Mouse (Mus musculus): ENCODE measurements around the gene Gphn.

- no peak for TF ChIP-seq POLR2A (IDR thresholded peaks at IDR 0.05; ENCODE audit: insufficient read length, low read depth)
- TF ChIP-seq USF1 (IDR thresholded peaks at IDR 0.05; ENCODE audit: low read depth), result no peak
- TF ChIP-seq SRF (IDR thresholded peaks at IDR 0.05; ENCODE audit: control insufficient read depth, insufficient read length, low read depth), result no peak
- no peak for TF ChIP-seq CEBPB (IDR thresholded peaks at IDR 0.05; ENCODE audit: insufficient read depth, poor library complexity, severe bottlenecking)
- TF ChIP-seq POLR2AphosphoS2 (IDR thresholded peaks at IDR 0.05; ENCODE audit: insufficient read length, low read depth), result no peak
- TF ChIP-seq MYOG (IDR thresholded peaks at IDR 0.05; ENCODE audit: control insufficient read depth in 1 of 3, insufficient read depth in 1 of 3, insufficient read length in 2 of 3, low read depth in 2 of 3), result no peak
- TF ChIP-seq TCF12 (IDR thresholded peaks at IDR 0.05; ENCODE audit: insufficient read depth, poor library complexity, severe bottlenecking), result no peak
- no peak for TF ChIP-seq MAX (IDR thresholded peaks at IDR 0.05; ENCODE audit: low read depth)
- no peak for TF ChIP-seq E2F4 (IDR thresholded peaks at IDR 0.05; ENCODE audit: insufficient read depth)
- TF ChIP-seq MYOD1 (IDR thresholded peaks at IDR 0.05; ENCODE audit: control insufficient read depth in 1 of 3, insufficient read length in 2 of 3, low read depth in 2 of 3), result no peak
- TF ChIP-seq TCF3 (IDR thresholded peaks at IDR 0.05; ENCODE audit: insufficient read length, low read depth), result no peak
- TF ChIP-seq REST (IDR thresholded peaks at IDR 0.05; ENCODE audit: insufficient read depth, insufficient read length), result no peak
These were observed 163.1 kb downstream of the Gphn start for GRCm38 (mm10) chr12:78389267-78389666.
